Mouse (Mus musculus) regulatory T cell (primary cell): ENCODE measurements around the gene Phykpl.

Source experiments
- in situ Hi-C: fragments of 300-600 bp; cut with MboI, MseI; formaldehyde crosslinking; loops from one replicate; pipeline ENCODE4 v1.15.1; 2025; ENCODE audit warnings: high pct_unique_total_duplicates

The Phykpl gene

GRCm38 (mm10) chr11:51584431-51585248 is at the start of gene Phykpl:
TSS of gene Phykpl (plus strand) at chr11:51584757.
- in situ Hi-C loops: no loop called here

- in situ Hi-C loops: loop anchor here (10.0 kb wide), 1 partner anchor 1734 kb away; no protein-coding TSS in a partner anchor
Observed at GRCm38 (mm10) chr11:51538388-51538787, 46.2 kb upstream of the Phykpl start.

- in situ Hi-C loops: loop anchor here (10.0 kb wide), 1 partner anchor 1734 kb away; no protein-coding TSS in a partner anchor
Observed at GRCm38 (mm10) chr11:51538919-51539758, 45.4 kb upstream of the Phykpl start.

GRCm38 (mm10) chr11:51539759-51540282 is 44.7 kb upstream of the Phykpl start:
- in situ Hi-C loops: loop anchor here (10.0 kb wide), 1 partner anchor 1735 kb away; no protein-coding TSS in a partner anchor

GRCm38 (mm10) chr11:51542424-51542823 is 42.1 kb upstream of the Phykpl start:
- in situ Hi-C loops: no loop called here

- in situ Hi-C loops: no loop called here
Observed at GRCm38 (mm10) chr11:51543487-51544050, 41.0 kb upstream of the Phykpl start.

GRCm38 (mm10) chr11:51544413-51544812 is 40.1 kb upstream of the Phykpl start:
- in situ Hi-C loops: no loop called here

- in situ Hi-C loops: loop anchor here (5.0 kb wide), 1 partner anchor 244 kb away; no protein-coding TSS in a partner anchor
Observed at GRCm38 (mm10) chr11:51545811-51546210, 38.7 kb upstream of the Phykpl start.

GRCm38 (mm10) chr11:51551253-51551652 is 33.3 kb upstream of the Phykpl start:
- in situ Hi-C loops: no loop called here

GRCm38 (mm10) chr11:51552091-51552490 is 32.5 kb upstream of the Phykpl start:
- in situ Hi-C loops: no loop called here

GRCm38 (mm10) chr11:51554590-51554989 is 30.0 kb upstream of the Phykpl start:
- in situ Hi-C loops: no loop called here

GRCm38 (mm10) chr11:51555066-51555465 is 29.5 kb upstream of the Phykpl start:
- in situ Hi-C loops: no loop called here

- in situ Hi-C loops: no loop called here
Observed at GRCm38 (mm10) chr11:51563276-51563675, 21.3 kb upstream of the Phykpl start.

- in situ Hi-C loops: no loop called here
Observed at GRCm38 (mm10) chr11:51565062-51565461, 19.5 kb upstream of the Phykpl start.

GRCm38 (mm10) chr11:51565951-51566350 is 18.6 kb upstream of the Phykpl start:
- in situ Hi-C loops: no loop called here

GRCm38 (mm10) chr11:51568801-51569200 is 15.8 kb upstream of the Phykpl start:
- in situ Hi-C loops: no loop called here

- in situ Hi-C loops: no loop called here
Observed at GRCm38 (mm10) chr11:51576454-51576853, 8.1 kb upstream of the Phykpl start.

GRCm38 (mm10) chr11:51577587-51577986 is 7.0 kb upstream of the Phykpl start:
- in situ Hi-C loops: no loop called here

GRCm38 (mm10) chr11:51579024-51579423 is 5.5 kb upstream of the Phykpl start:
- in situ Hi-C loops: no loop called here

GRCm38 (mm10) chr11:51582713-51583112 is 1.8 kb upstream of the Phykpl start:
- in situ Hi-C loops: no loop called here

- in situ Hi-C loops: no loop called here
Observed at GRCm38 (mm10) chr11:51584057-51584430, 513 bp upstream of the Phykpl start.
